Mouse (Mus musculus) naive thymus-derived CD4-positive, alpha-beta T cell, adult 5 months (primary cell): ENCODE results near the gene Cic. TPM values are rescaled to one million over a fixed set of nuclear protein-coding genes. Genes with fewer than 3 reads are reported as not detected.

ENCODE experiments used
- polyA plus RNA-seq: library from polyadenylated mRNA; unstranded; fragments of 100-300 nt; shearing (Covaris generic); gene quantifications from one replicate; pipeline ENCODE4 v1.2.1, GENCODE M21; 2017

The Cic gene
- 43.5 TPM for polyA plus RNA-seq

DNA sequence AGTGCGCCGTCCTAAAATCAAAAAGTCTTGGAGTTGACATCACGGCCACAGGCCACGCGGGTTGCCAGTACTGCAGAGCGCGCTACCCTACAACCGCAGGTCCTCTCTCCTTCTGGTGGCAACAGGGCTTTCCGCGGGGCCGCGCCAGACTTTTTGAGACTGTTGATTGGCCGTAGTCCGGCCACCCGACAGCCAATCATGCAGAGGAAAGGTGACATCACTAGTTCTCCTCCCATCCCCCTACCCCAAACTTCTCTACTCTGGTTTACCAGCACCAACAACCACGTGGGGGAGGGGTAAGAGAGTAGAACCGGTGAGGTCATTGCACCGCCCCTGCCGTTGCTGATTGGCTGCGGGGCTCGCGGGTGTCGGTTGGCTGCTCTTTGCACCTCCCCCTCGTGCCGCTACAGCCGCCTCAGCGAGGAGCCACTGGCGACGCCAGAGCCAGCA is at the start of gene Cic:
Gene Cic (plus strand): TSS at position 404 of the 450 bp plus-strand sequence.

DNA sequence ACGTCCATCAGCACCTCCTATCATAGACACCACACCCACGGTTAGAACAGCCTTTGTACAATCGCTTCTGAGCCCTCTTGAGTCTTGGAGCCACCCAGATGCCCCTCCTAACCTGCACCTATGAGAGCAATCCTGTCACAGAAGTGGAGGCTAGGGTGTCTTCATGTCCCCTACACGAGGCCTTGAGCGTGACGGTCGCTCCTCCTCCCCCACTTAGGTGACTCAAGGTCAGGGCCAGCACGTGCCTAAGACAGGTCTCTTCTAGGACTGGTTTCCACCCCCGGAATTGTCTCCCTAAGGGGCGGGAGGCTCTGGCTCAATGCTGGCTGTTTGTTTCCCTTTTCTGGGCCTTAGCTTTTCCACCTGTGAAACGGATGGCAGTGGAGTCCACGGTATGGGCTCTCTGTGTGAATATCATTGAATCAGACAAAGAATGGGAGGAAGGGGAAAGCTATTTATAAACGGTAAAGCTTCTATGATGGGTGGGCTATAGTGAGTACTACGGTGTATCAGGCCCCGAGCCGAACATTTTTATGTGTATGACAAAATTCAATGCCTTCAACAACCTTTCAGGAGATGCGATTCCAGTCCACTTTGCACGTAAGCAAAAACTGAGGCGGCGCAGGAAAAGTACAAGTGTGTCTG is 46.9 kb upstream of the Cic start, which contains the start of gene Dedd2:
Gene Dedd2 (minus strand): TSS at position 159 of the 645 bp plus-strand sequence.

DNA sequence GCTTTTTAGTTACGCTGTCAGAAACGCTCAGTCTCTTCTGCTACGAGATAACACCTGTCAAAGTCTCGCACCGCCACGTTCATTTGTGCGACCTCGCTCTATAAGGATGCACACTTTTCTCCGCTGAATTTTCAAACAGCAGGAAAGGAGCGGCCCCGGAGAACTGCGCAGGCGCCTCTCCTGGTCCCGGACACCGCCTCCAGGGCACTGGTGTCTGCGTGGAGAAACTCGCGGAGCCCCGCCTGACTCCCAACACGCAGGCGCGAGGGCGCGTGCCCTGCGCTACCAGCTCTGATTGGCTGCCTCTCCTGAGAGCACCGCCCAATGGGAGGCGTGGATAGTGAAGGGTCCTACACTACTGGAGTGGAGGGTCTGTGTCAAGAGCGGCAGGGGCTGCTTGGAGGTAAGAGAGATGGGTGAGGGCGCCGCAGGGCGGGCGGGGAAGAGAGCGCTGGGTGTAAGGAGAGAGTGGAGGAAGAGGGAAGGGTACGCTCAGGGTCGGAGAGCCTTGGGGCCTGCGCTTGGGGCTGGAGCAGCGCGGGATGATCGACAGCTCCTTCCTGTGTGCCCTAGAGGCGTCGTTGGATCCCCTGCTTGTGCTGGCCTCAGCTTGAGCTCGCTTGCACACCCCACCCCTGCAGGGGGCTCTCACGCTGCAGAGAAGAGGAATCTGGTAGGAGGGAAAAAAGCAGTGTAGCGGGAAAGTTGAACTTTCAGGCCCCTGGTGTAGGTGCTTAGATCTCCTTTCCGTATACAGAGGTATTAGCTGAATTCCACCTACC is 46.2 kb upstream of the Cic start, which contains the start of gene Zfp526:
Gene Zfp526 (plus strand): TSS at position 324 of the 782 bp plus-strand sequence.

DNA sequence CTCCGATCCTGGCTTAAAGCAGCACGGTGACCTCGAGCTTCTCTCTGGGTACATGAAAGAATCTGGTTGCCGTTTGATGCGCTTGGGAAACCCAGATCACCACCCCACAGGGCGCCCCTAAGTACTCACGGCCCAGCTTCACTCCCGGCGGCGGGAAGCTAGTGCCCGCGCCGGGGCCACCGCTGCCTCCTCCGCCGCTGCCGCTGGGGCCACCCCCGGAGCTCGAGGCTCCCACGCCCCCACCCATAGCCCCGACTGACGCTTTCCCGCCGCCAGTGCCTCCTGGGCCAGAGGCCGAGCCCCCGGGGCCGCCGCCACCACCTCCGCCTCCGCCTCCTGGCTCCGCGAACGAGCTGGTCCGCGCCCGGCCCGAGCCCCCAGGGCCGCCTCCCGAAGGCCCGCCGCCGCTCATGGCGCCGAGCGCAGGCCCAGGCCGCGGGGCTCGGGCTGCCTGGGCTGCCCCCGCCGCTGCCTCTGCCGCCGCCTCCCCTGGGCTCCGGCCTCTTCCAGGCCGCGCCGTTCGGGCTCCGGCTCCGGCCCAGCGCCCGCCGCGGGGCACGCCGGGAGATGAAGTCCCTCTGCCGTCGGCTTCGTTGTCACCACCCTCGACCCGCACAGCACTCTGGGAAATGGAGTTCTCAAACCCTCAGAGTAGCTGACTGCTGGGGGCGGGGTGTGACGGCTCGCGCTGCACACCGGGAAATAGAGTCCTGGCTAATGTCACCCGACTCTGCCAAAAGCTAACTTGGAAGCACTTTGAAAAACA is 30.1 kb upstream of the Cic start, which contains the start of gene Gsk3a:
Gene Gsk3a (minus strand): TSS at position 603 of the 766 bp plus-strand sequence.

DNA sequence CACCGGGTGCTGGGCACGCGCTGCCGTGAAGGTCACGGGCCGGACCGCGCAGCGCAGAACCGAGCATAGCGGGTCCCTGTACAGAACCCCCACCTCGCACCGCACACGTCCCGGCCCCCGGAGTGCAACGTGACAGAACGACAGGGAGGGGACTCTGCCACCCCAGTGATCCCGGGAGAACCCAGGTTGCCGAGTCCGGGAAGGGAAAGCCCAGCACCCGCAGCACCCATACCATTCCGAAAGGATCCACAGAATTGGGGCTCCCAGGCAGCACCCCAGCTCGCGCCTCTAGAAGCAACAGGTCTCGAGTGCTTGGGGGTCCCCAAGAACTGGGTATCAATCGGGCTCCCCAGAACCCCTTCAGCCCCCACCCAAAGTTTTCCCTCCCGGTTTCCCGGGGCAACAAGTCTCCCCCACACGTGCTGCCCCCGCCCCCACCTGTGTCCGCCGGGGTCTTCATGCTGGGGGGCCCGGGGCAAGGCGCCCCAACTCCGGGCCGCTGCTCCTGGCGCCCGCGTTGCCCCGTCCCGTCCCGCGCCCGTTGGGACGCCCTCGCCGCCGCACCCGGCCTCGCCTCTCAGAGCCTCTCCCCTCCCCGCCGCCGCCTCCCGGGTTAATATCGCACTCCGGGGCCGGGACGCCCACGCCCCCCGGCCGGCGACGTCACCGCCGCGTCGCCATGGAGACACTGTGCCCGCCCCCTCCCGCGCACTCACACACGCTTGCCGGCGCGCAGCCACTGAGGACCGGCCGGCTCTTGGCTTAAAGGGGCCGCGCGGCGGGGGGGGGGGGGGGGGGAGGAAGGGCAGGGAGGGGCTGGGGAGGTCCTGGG is 17.1 kb upstream of the Cic start, which contains the start of gene Erf:
Gene Erf (minus strand): TSS at position 621 of the 832 bp plus-strand sequence.

DNA sequence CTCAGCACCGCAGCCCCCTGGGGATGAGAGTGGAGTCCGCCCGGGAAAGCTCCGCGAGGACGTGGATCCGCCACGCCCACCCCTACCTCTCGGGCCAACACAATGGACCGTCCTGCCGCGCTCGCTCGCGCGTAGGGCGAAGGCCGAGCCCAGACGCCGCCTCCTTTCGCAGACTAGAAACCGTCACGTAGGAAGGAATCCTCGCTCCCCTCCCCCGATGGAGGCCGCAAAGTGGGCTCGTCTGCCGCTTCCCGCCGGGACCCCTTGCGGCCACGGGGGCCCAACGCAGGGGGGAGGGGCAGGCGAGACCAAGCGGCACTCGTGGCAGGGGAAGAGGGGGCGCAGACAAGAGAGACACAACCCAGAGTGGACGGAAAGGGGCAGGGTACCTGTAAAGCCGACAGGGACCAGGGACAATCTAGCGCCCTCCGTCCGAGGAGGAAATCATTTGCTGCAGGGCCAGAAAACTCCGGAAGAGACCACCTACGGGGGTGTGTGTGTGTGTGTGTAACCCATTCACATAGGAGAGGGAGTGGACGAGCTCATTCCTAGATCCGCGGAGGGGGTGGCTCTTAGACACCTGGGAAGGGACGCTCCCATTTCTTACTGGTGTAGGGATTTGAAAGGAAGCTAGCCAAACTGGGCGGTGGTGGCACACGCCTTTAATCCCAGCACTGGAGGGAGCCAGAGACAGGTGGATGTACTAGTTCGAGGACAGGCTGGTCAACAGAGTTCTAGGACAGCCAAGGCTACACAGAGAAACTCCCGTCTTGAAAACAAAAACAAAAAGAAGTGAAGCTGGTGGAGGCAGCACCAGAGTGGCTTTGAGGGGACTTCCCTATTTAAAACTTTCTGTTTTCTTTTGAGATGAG is 30.2 kb downstream of the Cic start, which contains the start of gene Pafah1b3:
Gene Pafah1b3 (minus strand): TSS at position 533 of the 872 bp plus-strand sequence.

DNA sequence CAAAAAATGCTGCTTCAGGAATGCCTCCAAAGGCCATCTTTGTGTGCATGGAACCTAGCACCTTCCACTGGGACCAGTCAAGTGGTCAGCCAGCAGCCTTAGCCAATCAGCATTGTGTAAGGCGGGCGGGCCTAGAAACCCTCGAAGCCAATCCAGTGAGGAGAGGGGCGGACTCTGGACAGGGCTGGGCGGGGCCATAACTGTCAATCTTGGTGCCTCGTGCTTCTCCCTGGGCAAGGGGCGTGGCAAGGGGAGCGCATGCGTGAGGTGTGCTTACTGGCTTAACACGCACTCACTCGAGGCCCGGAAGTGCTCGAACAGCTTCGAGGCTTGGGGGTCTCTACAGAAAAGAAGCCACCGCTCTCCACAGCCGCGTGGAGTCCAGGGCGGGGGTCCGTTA is 33.6 kb downstream of the Cic start, which contains the start of gene Prr19:
Gene Prr19 (plus strand): TSS at position 349 of the 400 bp plus-strand sequence.

DNA sequence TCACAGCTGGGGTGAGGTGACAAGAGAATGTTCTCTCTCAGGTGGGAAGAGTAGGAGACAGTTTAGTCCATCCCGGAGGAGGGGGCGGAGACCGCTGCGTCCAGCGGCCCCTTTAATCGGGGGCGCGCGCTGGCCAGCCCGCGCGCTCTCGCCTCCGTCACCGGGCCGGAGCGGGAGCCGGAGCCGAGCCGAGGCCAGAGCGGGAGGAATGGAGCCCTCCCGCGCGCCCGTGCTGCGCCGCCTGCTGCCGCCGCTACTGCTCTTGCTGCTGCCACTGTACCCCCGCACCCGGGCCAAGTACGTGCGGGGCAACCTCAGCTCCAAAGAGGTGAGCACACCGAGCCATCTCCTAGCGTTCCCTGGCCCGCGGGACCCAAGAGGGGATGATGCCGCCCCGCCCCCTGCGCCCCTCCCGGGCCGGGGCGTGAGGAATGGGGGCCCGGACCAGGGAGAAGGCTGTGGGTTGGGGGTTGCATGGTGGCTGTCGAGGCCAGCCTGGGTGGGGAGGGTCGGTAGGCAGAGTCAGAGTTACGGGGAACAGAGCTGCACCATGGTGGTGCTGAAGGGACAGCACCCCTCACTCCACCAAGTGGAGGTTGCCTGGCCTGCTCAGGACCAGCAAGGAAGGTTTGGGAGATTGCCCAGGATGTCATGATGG is 38.6 kb downstream of the Cic start, which contains the start of gene Tmem145:
Gene Tmem145 (plus strand): TSS at position 151 of the 658 bp plus-strand sequence.

DNA sequence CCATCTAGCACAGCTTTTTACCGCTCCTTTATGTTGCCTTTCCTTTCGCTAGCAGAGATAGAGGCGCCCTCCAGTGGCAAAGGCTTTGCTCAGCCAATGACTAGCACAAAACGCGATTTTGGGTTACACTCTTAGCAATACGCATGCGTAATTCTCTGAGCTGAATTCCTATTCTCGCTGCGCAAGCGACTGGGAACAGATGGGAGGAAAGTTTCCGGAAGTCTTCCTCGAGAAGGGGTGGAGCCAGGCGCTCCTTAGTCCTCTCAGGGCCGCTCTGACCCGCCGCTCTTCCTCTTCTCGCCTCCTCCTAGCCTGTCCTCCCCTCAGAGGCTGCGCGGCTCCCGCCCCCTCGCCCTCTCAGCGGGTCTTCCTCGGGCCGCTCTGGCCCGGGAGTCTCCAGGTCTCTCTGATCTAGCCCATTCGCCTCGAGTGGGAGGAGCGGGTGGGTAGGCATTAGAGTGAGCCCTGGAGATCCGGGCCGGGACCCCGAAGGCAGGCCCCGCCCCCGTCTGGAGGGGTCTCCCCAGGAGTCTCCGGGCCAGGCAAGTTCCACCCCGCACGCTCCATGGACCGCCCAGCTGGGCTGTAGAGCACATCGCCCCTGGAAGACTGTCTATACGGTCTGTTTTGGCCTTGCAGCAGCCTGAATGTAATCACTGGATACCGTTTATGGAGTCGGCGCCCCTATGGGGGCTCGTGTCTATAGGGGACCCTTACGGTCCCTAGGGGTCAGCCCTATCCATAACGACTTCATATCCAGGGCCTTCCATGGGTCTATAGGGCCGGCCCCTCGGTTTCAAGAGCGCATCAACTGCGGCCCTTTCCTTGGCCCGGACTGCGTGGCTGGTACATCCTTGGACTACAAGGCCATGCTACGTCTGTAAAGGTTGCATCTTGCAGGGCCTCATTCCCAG is 49.3 kb downstream of the Cic start, which contains the start of gene Megf8:
Gene Megf8 (plus strand): TSS at position 633 of the 914 bp plus-strand sequence.

Other genes with a start within 250 kb of the Cic start
- 2.4 TPM for gene Grik5, start 195.4 kb upstream of the Cic start, polyA plus RNA-seq
- 39.2 TPM for gene Zfp574, start 195.1 kb upstream of the Cic start, polyA plus RNA-seq
- gene Pou2f2, start 88.0 kb upstream of the Cic start, polyA plus RNA-seq, result 7.1 TPM
- 133 TPM for gene Dedd2, start 47.1 kb upstream of the Cic start, polyA plus RNA-seq
- gene Zfp526, start 46.3 kb upstream of the Cic start, polyA plus RNA-seq, result 2.0 TPM
- 90.3 TPM for gene Gsk3a, start 29.9 kb upstream of the Cic start, polyA plus RNA-seq
- gene Erf, start 16.9 kb upstream of the Cic start, polyA plus RNA-seq, result 7.3 TPM
- gene Pafah1b3, start 30.3 kb downstream of the Cic start, polyA plus RNA-seq, result 9.6 TPM
- gene Prr19, start 33.7 kb downstream of the Cic start, polyA plus RNA-seq, result not detected
- not detected for gene Tmem145, start 38.4 kb downstream of the Cic start, polyA plus RNA-seq
- gene Megf8, start 49.5 kb downstream of the Cic start, polyA plus RNA-seq, result not detected
- not detected for gene Cnfn, start 102.0 kb downstream of the Cic start, polyA plus RNA-seq
- 9.5 TPM for gene Lipe, start 131.0 kb downstream of the Cic start, polyA plus RNA-seq
- not detected for gene Cxcl17, start 145.2 kb downstream of the Cic start, polyA plus RNA-seq
- gene Ceacam1, start 209.9 kb downstream of the Cic start, polyA plus RNA-seq, result 0.40 TPM